Mouse (Mus musculus) MEL (cell line): ENCODE results near the gene Kat7. TPM values are rescaled to one million over a fixed set of nuclear protein-coding genes. Genes with fewer than 3 reads are reported as not detected.

Source experiments
- DNase-seq: peaks from one replicate; pipeline ENCODE4 v3.0.0; 2011; ENCODE audit warnings: low read depth, low spot score
- H3K27ac ChIP-seq: 2 replicates; pipeline ENCODE4 v1.5.1; 2012; ENCODE audit warnings: low read depth, mild to moderate bottlenecking, control low read depth, low read length, moderate library complexity; ENCODE audit not compliant: control insufficient read depth
- H3K27me3 ChIP-seq, 2 experiments: fragments of 150-350 bp in 1 of 2; sonication (generic) in 1 of 2; 2 replicates each; pipeline ENCODE4 v1.6.1; 2012; ENCODE audit warnings: low read length in 2 of 2, mild to moderate bottlenecking in 2 of 2, improper control_type of control experiment in 1 of 2, moderate library complexity in 1 of 2; ENCODE audit not compliant: insufficient read depth in 2 of 2, control insufficient read depth in 1 of 2
- H3K36me3 ChIP-seq, 2 experiments: 2 replicates each; pipeline ENCODE4 v1.6.1; 2012 to 2014; ENCODE audit warnings: low read length in 2 of 2, improper control_type of control experiment in 1 of 2, inconsistent platforms in 1 of 2, mild to moderate bottlenecking in 1 of 2; ENCODE audit not compliant: insufficient read depth in 2 of 2, control insufficient read depth in 1 of 2
- H3K4me1 ChIP-seq, 2 experiments: fragments of 150-350 bp in 1 of 2; sonication (generic) in 1 of 2; 2 replicates each; pipeline ENCODE4 v1.6.1; 2012; ENCODE audit warnings: low read length in 2 of 2, improper control_type of control experiment in 1 of 2, mild to moderate bottlenecking in 1 of 2; ENCODE audit not compliant: insufficient read depth in 2 of 2, control insufficient read depth in 1 of 2
- H3K4me3 ChIP-seq, 2 experiments: fragments of 150-350 bp in 1 of 2; sonication (generic) in 1 of 2; 2 replicates each; pipeline ENCODE4 v1.5.1; 2012; ENCODE audit warnings: low read depth in 2 of 2, low read length in 2 of 2, mild to moderate bottlenecking in 2 of 2, moderate library complexity in 2 of 2, control low read depth in 1 of 2, improper control_type of control experiment in 1 of 2; ENCODE audit not compliant: control insufficient read depth in 1 of 2, insufficient read depth in 1 of 2
- H3K79me2 ChIP-seq: 2 replicates; pipeline ENCODE4 v1.6.1; 2012; ENCODE audit warnings: mild to moderate bottlenecking, low read length, moderate library complexity; ENCODE audit not compliant: control insufficient read depth, poor library complexity, insufficient read depth
- H3K9ac ChIP-seq: 2 replicates; pipeline ENCODE4 v1.6.1; 2012; ENCODE audit warnings: low read depth, mild to moderate bottlenecking, control low read depth, low read length, moderate library complexity; ENCODE audit not compliant: control insufficient read depth, poor library complexity, severe bottlenecking
- H3K9me3 ChIP-seq: fragments of 150-350 bp; sonication (generic); replicated peaks from 2 replicates; pipeline ENCODE4 v1.6.1; 2012; ENCODE audit warnings: mild to moderate bottlenecking, low read length, improper control_type of control experiment, moderate library complexity; ENCODE audit not compliant: insufficient read depth
- BHLHE40 ChIP-seq: IDR thresholded peaks from 2 replicates; pipeline ENCODE4 v1.6.1; 2012; ENCODE audit warnings: low read depth, mild to moderate bottlenecking, inconsistent platforms, low read length, improper control_type of control experiment, borderline replicate concordance
- CHD1 ChIP-seq: IDR thresholded peaks from 2 replicates; pipeline ENCODE4 v1.6.1; 2012; ENCODE audit warnings: low read depth, mild to moderate bottlenecking, inconsistent platforms, low read length, improper control_type of control experiment
- CHD2 ChIP-seq: IDR thresholded peaks from 2 replicates; pipeline ENCODE4 v1.6.1; 2011; ENCODE audit warnings: low read length, improper control_type of control experiment
- CTCF ChIP-seq, 3 experiments: IDR thresholded peaks in 2 of 3; conservative IDR thresholded peaks in 1 of 3; 2 replicates each; pipeline ENCODE4 v1.5.1; 2011 to 2012; ENCODE audit warnings: low read length in 3 of 3, low read depth in 2 of 3, mild to moderate bottlenecking in 2 of 3, improper control_type of control experiment in 1 of 3, inconsistent platforms in 1 of 3, mixed read lengths in 1 of 3, moderate library complexity in 1 of 3; ENCODE audit not compliant: control insufficient read depth in 1 of 3, insufficient read depth in 1 of 3, poor library complexity in 1 of 3, severe bottlenecking in 1 of 3
- E2F4 ChIP-seq: IDR thresholded peaks from 2 replicates; pipeline ENCODE4 v1.6.1; 2011; ENCODE audit warnings: low read depth, low read length, improper control_type of control experiment, borderline replicate concordance
- ELF1 ChIP-seq: IDR thresholded peaks from 2 replicates; pipeline ENCODE4 v1.6.1; 2014; ENCODE audit warnings: low read depth, mild to moderate bottlenecking, inconsistent platforms, low read length, improper control_type of control experiment, moderate library complexity
- EP300 ChIP-seq, 2 experiments: IDR thresholded peaks; 2 replicates each; pipeline ENCODE4 v1.6.1; 2011; ENCODE audit warnings: improper control_type of control experiment in 2 of 2, low read length in 2 of 2, low read depth in 1 of 2, mild to moderate bottlenecking in 1 of 2
- GABPA ChIP-seq: IDR thresholded peaks from 2 replicates; pipeline ENCODE4 v1.6.1; 2012; ENCODE audit warnings: low read depth, mild to moderate bottlenecking, inconsistent platforms, low read length, improper control_type of control experiment, moderate library complexity
- GATA1 ChIP-seq: IDR thresholded peaks from 2 replicates; pipeline ENCODE4 v1.6.1; 2011; ENCODE audit warnings: low read depth, low read length, improper control_type of control experiment
- HCFC1 ChIP-seq: IDR thresholded peaks from 2 replicates; pipeline ENCODE4 v1.6.1; 2012; ENCODE audit warnings: low read depth, mild to moderate bottlenecking, inconsistent platforms, low read length, improper control_type of control experiment, moderate library complexity
- JUND ChIP-seq: IDR thresholded peaks from 2 replicates; pipeline ENCODE4 v1.6.1; 2011; ENCODE audit warnings: low read depth, mild to moderate bottlenecking, improper control_type of control experiment, low read length
- MAFK ChIP-seq: IDR thresholded peaks from 2 replicates; pipeline ENCODE4 v1.6.1; 2011; ENCODE audit warnings: low read depth, mild to moderate bottlenecking, low read length, improper control_type of control experiment, borderline replicate concordance
- MAX ChIP-seq: IDR thresholded peaks from 2 replicates; pipeline ENCODE4 v1.6.1; 2011; ENCODE audit warnings: low read length, improper control_type of control experiment
- MAZ ChIP-seq: IDR thresholded peaks from 2 replicates; pipeline ENCODE4 v1.6.1; 2012; ENCODE audit warnings: low read depth, mild to moderate bottlenecking, inconsistent platforms, low read length, improper control_type of control experiment
- MEF2A ChIP-seq: IDR thresholded peaks from 2 replicates; pipeline ENCODE4 v1.6.1; 2014; ENCODE audit warnings: low read depth, mild to moderate bottlenecking, inconsistent platforms, low read length, improper control_type of control experiment; ENCODE audit not compliant: poor library complexity, insufficient replicate concordance, severe bottlenecking; ENCODE audit errors: extremely low read depth
- MXI1 ChIP-seq: IDR thresholded peaks from 2 replicates; pipeline ENCODE4 v1.6.1; 2011; ENCODE audit warnings: mild to moderate bottlenecking, low read depth, low read length, improper control_type of control experiment
- MYB ChIP-seq: IDR thresholded peaks from 2 replicates; pipeline ENCODE4 v1.6.1; 2011; ENCODE audit warnings: mild to moderate bottlenecking, low read depth, low read length, improper control_type of control experiment
- MYC ChIP-seq: IDR thresholded peaks from 2 replicates; pipeline ENCODE4 v1.6.1; 2011; ENCODE audit warnings: low read depth, mild to moderate bottlenecking, low read length, improper control_type of control experiment, moderate library complexity
- NELFE ChIP-seq: IDR thresholded peaks from 2 replicates; pipeline ENCODE4 v1.6.1; 2011; ENCODE audit warnings: low read depth, low read length, improper control_type of control experiment
- NRF1 ChIP-seq: IDR thresholded peaks from 2 replicates; pipeline ENCODE4 v1.6.1; 2014; ENCODE audit warnings: low read depth, mild to moderate bottlenecking, inconsistent platforms, low read length, improper control_type of control experiment, moderate library complexity; ENCODE audit not compliant: poor library complexity, insufficient read depth, severe bottlenecking
- POLR2A ChIP-seq, 2 experiments: IDR thresholded peaks; 2 replicates each; pipeline ENCODE4 v1.6.1; 2011 to 2012; ENCODE audit warnings: low read length in 2 of 2, mild to moderate bottlenecking in 2 of 2, control low read depth in 1 of 2, improper control_type of control experiment in 1 of 2, low read depth in 1 of 2, moderate library complexity in 1 of 2; ENCODE audit not compliant: control insufficient read depth in 1 of 2, insufficient read depth in 1 of 2, poor library complexity in 1 of 2
- POLR2AphosphoS2 ChIP-seq: IDR thresholded peaks from 2 replicates; pipeline ENCODE4 v1.6.1; 2011; ENCODE audit warnings: low read length, improper control_type of control experiment
- POLR2AphosphoS5 ChIP-seq: IDR thresholded peaks from 2 replicates; pipeline ENCODE4 v1.6.1; 2012; ENCODE audit warnings: low read depth, borderline replicate concordance, mild to moderate bottlenecking, inconsistent platforms, low read length, moderate library complexity, mixed read lengths
- RAD21 ChIP-seq: IDR thresholded peaks from 2 replicates; pipeline ENCODE4 v1.6.1; 2011; ENCODE audit warnings: mild to moderate bottlenecking, low read depth, low read length, improper control_type of control experiment
- RCOR1 ChIP-seq: IDR thresholded peaks from 2 replicates; pipeline ENCODE4 v1.6.1; 2012; ENCODE audit warnings: low read depth, mild to moderate bottlenecking, inconsistent platforms, low read length, improper control_type of control experiment
- SMC3 ChIP-seq: IDR thresholded peaks from 2 replicates; pipeline ENCODE4 v1.6.1; 2011; ENCODE audit warnings: low read depth, low read length, improper control_type of control experiment
- TBP ChIP-seq: IDR thresholded peaks from 2 replicates; pipeline ENCODE4 v1.8.0; 2011; ENCODE audit warnings: low read depth, low read length, improper control_type of control experiment
- TCF12 ChIP-seq: IDR thresholded peaks from 2 replicates; pipeline ENCODE4 v1.6.1; 2014; ENCODE audit warnings: low read depth, mild to moderate bottlenecking, inconsistent platforms, low read length, improper control_type of control experiment, moderate library complexity
- UBTF ChIP-seq: IDR thresholded peaks from 2 replicates; pipeline ENCODE4 v1.6.1; 2012; ENCODE audit warnings: low read depth, mild to moderate bottlenecking, inconsistent platforms, low read length, improper control_type of control experiment, moderate library complexity, borderline replicate concordance; ENCODE audit not compliant: insufficient read depth
- USF2 ChIP-seq, 2 experiments: IDR thresholded peaks; 2 replicates each; pipeline ENCODE4 v1.6.1; 2011 to 2012; ENCODE audit warnings: improper control_type of control experiment in 2 of 2, low read length in 2 of 2, borderline replicate concordance in 1 of 2, inconsistent platforms in 1 of 2, low read depth in 1 of 2, mild to moderate bottlenecking in 1 of 2; ENCODE audit not compliant: insufficient read depth in 1 of 2
- ZC3H11A ChIP-seq: IDR thresholded peaks from 2 replicates; pipeline ENCODE4 v1.6.1; 2012; ENCODE audit warnings: low read depth, mild to moderate bottlenecking, inconsistent platforms, low read length, improper control_type of control experiment
- ZKSCAN1 ChIP-seq: IDR thresholded peaks from 2 replicates; pipeline ENCODE4 v1.6.1; 2012; ENCODE audit warnings: low read depth, mild to moderate bottlenecking, inconsistent platforms, low read length, improper control_type of control experiment, moderate library complexity
- ZMIZ1 ChIP-seq: IDR thresholded peaks from 2 replicates; pipeline ENCODE4 v1.6.1; 2012; ENCODE audit warnings: low read depth, mild to moderate bottlenecking, inconsistent platforms, low read length, improper control_type of control experiment, moderate library complexity
- ZNF384 ChIP-seq: IDR thresholded peaks from 2 replicates; pipeline ENCODE4 v1.6.1; 2012; ENCODE audit warnings: low read depth, mild to moderate bottlenecking, inconsistent platforms, low read length, improper control_type of control experiment
- polyA plus RNA-seq, 2 experiments: library from polyadenylated mRNA; stranded (reverse) in 1 of 2; unstranded in 1 of 2; fragments of >175 nt in 1 of 2; fragments of >200 nt in 1 of 2; gene quantifications; 2 replicates each; pipeline versions ENCODE4 v1.2.1 to v1.2.4; 2012; ENCODE audit warnings: low replicate concordance in 2 of 2, low read depth in 1 of 2; ENCODE audit not compliant: insufficient read length in 2 of 2, insufficient read depth in 1 of 2, missing spikeins in 1 of 2
- total RNA-seq: library from RNA; depleted of rRNA; stranded (reverse); fragments of 300-350 nt; gene quantifications from 2 replicates; pipeline ENCODE4 v1.2.3, GENCODE M21; 2012

Kat7 gene
- total and polyA plus RNA-seq, 3 experiments = 81.4 to 100 (median 95.4) TPM

GRCm38 (mm10) chr11:95310007-95310647 is at the start of gene Kat7 (continued):
- TF ChIP-seq NRF1 (peak; percentile 88), SMC3 (no peak), JUND (no peak), CHD2 (peak; percentile 53)

DNA sequence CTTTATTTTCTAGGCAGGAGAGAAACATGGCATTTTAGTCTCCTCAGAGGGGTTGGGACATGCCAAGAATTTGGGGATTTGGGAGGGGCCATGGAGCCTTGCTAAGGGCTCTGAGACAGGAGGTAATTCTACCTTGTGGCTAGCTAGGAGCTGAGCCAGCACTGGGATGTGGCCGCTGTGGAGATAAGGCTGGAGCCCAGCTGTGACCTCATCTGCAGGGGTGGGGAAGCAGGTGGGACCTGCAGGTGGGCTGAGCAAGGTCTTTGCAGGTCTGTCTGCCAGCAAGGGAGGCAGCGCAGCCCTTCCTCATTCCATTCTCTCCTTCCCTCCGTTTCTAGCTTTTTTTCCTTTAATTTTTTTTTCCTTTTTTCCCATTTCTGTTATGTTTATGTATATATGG is 48.2 kb upstream of the Kat7 start:
- no peaks in the 10 kb centered on the region for H3K79me2 ChIP-seq
- no peak overlapping the region for H3K4me3 ChIP-seq
- H3K36me3 ChIP-seq = peaks cover 18 to 46% of the 10 kb centered on the region in 2 experiments
- peak overlapping the region; percentile 93; the same call in 1 of the 2 replicates for H3K27ac ChIP-seq
- DNase-seq = no peak
- H3K9ac ChIP-seq = no peak overlapping the region
- peaks cover 40 to 47% of the 10 kb centered on the region in 2 experiments for H3K4me1 ChIP-seq
- no peaks in the 10 kb centered on the region for H3K9me3 ChIP-seq
- H3K27me3 ChIP-seq = no peaks in the 10 kb centered on the region
- TF ChIP-seq CHD2 (no peak), POLR2A (IDR thresholded peaks at IDR 0.05; ENCODE audit: control insufficient read depth in 1 of 2, insufficient read depth in 1 of 2, low read depth in 1 of 2, low read length in 2 of 2, poor library complexity in 1 of 2) (no peak), EP300 (IDR thresholded peaks at IDR 0.05; ENCODE audit: low read depth in 1 of 2, low read length in 2 of 2) (peak; percentile 26 to 61; a peak in 3 of 4 replicates), HCFC1 (no peak), NELFE (no peak), ZC3H11A (no peak), MAX (no peak), RAD21 (no peak), GABPA (no peak), ZKSCAN1 (no peak), USF2 (IDR thresholded peaks at IDR 0.05; ENCODE audit: borderline replicate concordance in 1 of 2, insufficient read depth in 1 of 2, low read depth in 1 of 2, low read length in 2 of 2) (no peak), MAFK (no peak), E2F4 (no peak), SMC3 (no peak), ELF1 (no peak), ZMIZ1 (0 out of 2 replicates have a peak, but pooled peaks have one; percentile 37), MXI1 (peak; percentile 16; the same call in 1 of the 2 replicates), BHLHE40 (no peak), POLR2AphosphoS2 (no peak), MYB (no peak), CTCF (IDR thresholded peaks at IDR 0.05 in 2 of 3, conservative IDR thresholded peaks at IDR 0.05 in 1 of 3; ENCODE audit: control insufficient read depth in 1 of 3, insufficient read depth in 1 of 3, low read depth in 2 of 3, low read length in 3 of 3, poor library complexity in 1 of 3, severe bottlenecking in 1 of 3) (no peak), UBTF (no peak), ZNF384 (no peak), MEF2A (no peak), TCF12 (peak; percentile 96), GATA1 (peak; percentile 46; the same call in 1 of the 2 replicates), POLR2AphosphoS5 (no peak), MYC (no peak), CHD1 (no peak), RCOR1 (0 out of 2 replicates have a peak, but pooled peaks have one; percentile 11), TBP (no peak), MAZ (no peak), NRF1 (no peak)
